Mouse (Mus musculus): ENCODE results near the gene Tdrd3.
A peak's percentile ranks its signal among the peaks of the same experiment; 100 is the strongest.

The Tdrd3 gene

DNA sequence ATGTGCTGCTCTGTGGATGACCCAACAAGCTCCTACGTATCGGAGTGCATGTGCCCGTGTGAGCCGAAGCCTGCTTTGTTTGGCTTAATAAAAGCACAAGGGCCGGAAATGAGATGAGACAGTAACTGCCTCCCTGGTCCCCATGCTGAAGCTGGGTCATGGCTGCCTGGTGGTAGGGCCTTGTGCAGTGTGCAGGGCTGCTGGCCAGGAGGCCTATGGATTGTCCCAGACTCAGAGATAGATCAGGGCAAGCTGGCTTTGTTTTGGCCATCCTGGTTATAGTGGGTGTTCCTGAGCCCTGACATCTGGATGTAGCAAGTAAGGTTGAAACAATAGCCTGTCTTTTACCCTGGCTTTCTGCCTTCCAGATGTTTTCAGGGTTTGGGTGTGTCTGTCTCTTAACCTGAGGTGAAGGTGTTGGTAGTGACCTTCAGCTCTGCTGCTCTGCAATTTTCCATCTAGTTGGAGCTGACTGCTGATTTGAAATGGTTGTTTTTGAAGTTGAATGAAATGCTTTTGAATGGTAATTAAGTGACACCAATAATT lies 39.3 kb downstream of the Tdrd3 start:
- no peak for DNase-seq

DNA sequence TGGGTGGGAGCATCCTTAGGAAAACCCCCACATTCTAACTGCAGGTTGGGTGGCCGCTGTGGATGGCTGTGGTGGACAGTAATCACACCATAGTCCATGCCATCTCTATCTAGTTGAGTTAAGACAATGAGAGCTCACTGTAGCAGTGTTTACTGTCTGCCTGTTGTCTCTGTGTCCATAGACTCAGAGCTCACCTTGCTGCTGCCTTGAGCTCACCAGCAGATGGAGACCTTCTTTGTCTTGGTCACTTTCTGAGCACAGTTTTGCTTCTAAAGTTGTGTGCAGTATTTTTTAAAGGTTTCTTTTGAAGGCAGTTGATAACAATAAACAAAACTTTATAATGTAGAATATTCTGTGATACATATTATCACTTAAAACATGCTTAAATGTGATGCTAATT lies 43.3 kb downstream of the Tdrd3 start:
- no peak for DNase-seq

DNA sequence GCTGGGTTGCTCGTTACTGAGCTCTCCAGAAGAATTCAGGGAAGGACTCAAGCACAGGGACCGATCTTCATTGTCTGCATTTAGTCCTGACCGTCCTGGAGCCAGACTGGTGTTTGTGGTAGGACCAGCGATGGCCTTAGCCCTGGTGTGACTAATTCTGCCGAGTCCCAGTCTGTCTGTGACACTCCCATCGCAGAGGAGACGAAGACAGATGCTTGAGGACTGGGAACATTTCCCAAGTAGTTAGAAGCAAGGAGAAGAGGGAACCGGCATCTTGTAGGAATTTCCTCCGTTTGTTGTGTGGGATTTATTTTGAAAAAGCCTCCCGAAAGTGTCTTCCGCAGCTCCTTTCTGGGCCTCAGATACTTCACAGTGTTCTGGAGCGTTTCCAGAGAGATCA lies 45.1 kb downstream of the Tdrd3 start:
- no peak for DNase-seq

- peak; percentile 52 to 76 for DNase-seq
These were observed 47.7 kb downstream of the Tdrd3 start for GRCm38 (mm10) chr14:87463963-87464654.

GRCm38 (mm10) chr14:87464655-87465054 lies 48.2 kb downstream of the Tdrd3 start:
- no peak for DNase-seq

DNA sequence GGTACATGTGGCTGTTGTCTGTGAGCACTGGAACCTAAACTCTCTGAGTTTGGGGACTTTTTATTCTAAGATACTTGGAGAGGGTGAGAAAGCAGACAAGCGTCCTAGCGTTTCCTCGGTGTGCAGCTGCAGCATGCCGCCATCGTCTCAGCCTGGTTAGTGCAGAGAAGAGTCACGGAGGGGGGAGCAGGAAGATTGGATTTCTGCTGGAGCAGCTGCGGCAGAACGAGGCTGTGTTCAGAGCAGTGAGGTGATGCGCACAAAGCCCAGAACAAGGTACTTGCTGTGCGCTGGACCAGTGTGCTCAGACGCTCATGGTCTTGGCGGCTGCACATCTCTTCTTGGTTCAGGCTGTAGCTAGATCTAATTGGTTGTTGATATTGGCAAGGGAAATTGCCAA lies 51.1 kb downstream of the Tdrd3 start:
- DNase-seq = no peak

GRCm38 (mm10) chr14:87471521-87471920 lies 55.1 kb downstream of the Tdrd3 start:
- DNase-seq = no peak

GRCm38 (mm10) chr14:87472782-87473181 lies 56.3 kb downstream of the Tdrd3 start:
- DNase-seq = no peak

DNA sequence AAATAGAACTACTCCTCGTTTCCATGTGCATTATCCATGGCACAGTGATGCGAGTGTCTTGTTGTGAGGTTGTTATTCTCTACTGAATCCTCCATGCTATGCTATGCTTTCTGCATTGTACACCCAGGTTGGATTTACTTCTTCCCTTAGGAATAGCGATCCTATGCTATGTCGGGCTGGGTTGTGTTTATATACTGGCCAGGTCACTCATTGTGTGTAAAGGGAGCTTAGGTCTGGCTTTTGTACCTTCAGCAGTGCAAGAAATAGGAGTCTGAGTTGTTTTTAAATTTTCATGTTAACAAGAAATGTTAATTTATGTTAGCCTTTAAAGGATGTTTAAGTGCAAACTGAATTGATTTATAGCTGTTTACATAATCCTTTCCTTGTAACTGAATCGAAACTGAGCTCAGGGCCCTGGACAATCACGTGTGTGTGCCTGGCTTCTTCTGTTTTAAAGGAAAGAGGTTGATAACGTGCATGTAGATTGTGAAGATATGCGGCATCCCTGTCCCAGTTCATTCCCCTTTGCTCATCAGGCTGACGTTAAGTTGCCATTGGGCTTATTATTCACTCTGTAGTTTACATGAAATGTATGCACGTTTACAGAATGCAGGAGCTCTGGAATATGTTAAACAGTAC lies 59.4 kb downstream of the Tdrd3 start:
- DNase-seq = no peak

DNA sequence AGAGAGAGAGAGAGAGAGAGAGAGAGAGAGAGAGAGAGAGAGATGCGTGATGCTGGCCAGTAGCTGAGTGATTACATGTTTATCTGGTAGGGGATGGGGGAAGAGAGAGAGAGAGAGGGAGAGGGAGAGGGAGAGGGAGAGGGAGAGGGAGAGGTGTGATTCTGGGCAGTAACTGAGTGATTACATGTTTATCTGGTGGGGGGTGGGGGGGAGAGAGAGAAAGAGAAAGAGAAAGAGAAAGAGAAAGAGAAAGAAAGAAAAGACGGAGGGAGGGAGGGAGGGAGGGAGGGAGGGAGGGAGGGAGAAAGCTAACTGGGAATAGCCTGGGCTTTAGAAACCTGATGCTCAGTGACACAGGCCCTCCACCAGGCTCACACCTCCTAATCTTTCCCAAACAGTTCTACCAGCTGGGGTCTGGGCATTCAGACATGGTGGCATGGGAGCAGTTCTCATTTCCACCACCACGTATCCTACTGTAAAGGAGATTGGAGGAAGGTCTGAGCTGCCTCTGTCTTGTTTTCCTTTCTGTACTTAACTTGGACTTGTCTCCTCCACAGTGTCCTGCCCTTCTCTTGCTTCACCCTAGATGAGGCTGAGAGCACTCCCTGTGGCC lies 62.0 kb downstream of the Tdrd3 start:
- no peak for DNase-seq

GRCm38 (mm10) chr14:87485888-87486287 lies 69.4 kb downstream of the Tdrd3 start:
- no peak for DNase-seq

- no peak for DNase-seq
These were observed 81.6 kb downstream of the Tdrd3 start for GRCm38 (mm10) chr14:87497955-87498594.

GRCm38 (mm10) chr14:87505924-87506323 lies 89.5 kb downstream of the Tdrd3 start:
- no peak for DNase-seq

DNA sequence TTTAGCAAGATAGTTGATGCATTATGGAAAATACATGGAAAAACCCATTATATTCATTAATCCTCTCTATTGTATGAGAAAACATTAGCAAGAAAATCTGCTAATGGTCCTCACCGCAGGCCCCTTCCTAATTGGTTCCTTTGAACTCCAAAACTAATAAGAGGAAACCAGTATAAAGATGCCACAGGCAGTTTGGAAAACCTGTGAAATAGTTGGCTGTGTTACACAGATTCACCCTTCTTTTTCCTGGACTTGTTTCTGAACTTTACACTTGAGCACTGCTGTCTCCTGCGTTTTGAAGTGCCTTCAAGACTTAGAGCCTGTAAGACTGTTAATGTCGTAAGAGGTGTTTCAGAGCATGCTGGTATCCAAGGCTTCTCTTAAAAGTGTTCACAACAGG lies 98.8 kb downstream of the Tdrd3 start:
- no peak for DNase-seq

DNA sequence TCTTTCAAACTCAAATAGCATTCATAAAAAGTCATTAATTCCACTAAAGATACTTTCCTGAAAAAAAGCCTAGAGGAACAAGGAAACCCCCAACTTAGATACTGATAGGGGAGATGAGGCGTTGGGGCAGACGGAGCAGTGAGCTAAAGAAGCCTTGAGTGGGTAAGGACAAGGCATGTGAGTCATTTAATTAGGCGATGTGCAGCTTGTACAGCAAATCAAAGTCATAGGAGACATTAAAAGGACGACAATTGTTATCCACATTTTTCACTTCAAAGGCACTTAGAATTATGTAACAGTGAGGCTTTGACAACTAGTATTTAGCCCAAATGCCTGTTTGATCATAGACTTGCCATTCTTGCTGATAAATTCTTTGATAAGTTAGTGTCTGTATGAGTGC lies 100.9 kb downstream of the Tdrd3 start:
- no peak for DNase-seq

GRCm38 (mm10) chr14:87531847-87532246 lies 115.4 kb downstream of the Tdrd3 start:
- no peak for DNase-seq

- DNase-seq = no peak
These were observed 120.8 kb downstream of the Tdrd3 start for GRCm38 (mm10) chr14:87537127-87537819.

DNA sequence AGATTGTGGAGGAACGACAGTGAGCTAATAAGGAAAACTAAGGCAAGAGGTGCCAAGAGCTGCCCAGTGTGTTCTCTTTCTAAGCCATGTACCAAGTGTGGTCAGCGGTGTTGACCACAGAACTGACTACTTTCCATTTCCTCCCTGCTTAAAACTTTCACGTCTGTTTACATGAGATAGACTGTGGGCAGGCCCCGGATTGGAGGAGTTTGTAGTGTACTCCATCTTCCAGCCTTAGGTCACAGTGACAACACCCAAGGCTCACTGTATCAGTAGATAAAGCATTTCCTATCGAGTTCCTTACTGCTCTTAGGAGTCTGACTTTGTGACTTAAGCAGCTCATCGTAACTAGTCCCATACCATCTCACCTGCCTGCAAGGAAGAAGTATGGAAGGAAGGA lies 133.5 kb downstream of the Tdrd3 start:
- DNase-seq = no peak

DNA sequence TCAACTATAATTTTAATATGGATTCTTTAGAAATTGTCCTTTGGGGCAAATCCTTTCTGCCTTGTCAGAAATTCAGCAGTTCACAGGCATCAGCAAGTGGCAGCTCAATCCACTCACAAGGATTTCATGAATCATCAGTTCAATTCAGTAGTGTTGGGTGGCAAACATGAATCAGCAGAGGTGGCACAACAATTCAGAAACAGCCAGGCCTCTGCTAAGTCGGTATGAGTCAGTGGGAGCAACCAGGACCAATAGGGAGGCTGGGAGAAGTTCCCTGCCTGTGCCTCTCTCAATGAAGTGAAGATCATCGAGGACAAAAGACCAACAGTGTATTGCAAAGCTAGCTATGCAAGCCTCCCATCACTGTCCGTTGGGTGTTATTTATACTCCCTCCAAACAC lies 135.8 kb downstream of the Tdrd3 start:
- no peak for DNase-seq

DNA sequence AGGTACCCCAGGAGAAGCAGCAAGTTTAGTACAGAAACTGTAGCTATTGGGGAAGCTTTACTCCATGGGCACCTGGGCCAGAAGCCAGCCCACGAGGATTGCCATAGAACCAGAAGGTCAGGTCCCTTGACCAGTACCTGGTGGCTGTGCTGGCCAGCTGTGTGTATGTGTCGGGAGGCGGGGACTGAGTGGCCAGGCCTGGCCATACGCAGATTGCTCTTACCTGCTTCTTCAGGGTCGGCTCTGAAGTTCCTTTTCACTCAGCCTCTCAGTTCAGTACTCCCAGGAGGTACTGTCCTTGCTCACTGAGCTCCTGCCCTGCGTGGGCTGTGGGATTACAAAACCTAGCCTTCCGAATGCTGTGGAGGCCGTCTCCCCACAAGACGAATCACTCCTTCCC lies 147.4 kb downstream of the Tdrd3 start:
- DNase-seq = no peak

- DNase-seq = peak in 1 of 2 experiments; percentile 19
These were observed 149.8 kb downstream of the Tdrd3 start for GRCm38 (mm10) chr14:87566211-87566610.

DNA sequence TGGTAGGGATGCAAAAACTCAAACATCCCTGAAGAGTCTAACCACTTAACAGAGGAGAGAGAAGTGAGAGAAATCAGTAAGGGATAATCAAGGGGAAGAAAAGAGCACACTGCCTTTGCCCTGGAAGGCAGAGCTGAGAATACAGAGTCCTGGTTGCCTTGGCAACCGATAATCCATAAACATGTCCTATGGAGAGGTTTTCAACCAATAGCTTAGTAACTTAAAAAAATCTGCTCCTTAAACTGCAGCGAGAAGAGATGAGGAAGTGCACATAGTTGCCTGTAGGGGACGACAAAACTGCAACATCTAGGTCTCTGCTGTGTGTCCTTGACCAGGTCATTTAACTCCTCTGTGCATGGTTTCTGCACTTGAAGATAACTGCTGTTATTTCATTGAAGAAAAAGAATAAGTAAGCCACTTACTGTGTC lies 150.6 kb downstream of the Tdrd3 start:
- no peak for DNase-seq

Data from lung, postnatal 4 days (tissue).